Mouse (Mus musculus): Measurements from ENCODE around the gene Adora1.
"Not testable (repeated sequence)": the region's sequence is repeated elsewhere in the genome, so short reads cannot be mapped to it uniquely, and the experiment has no call there.

The Adora1 gene

DNA sequence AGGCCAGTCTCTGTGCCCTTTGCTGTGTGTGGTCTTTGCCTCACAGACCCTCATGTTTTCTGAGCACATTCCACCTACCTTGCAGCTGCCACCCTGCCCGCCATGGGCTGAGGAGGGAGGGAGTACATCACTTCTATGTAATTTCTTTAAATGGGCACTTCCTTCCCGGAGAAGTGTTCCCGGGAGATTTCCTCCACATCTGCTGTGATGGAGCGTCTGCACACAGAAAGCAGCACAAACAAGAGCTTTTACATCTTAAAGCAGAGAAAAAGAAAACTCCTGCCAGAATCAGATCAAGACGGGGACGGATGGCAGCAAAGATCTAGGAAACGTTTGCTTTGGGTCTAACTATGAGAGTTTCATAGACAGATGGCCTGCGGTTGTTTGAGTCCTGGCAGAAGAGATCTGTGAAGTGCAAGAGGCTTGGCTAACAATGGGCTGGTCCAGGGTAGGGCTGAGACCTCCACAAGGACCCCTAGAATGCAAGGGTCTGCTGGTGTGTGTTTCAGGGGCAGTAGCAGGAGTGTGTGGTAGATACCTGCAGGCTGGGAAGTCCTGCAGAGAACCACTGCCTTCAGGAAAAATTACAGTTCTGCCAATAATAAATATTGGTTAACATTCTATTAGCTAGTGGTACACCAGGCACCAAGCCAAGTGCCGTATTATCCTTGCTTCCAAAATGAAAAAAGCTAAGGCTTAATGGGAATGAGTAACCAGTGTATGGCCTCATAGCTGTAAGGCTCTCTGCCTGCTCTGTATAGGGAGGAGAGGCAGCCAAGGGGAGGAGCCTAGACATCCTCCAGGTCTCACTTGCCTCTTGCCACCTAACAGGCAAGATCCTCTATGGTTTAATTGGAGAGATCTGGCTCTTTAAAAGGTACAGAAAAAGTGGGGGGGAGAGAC is 38.5 kb upstream of the Adora1 start:
- Histone ChIP-seq H3K36me3 (ENCODE audit: insufficient read depth, low read length) (no peaks in the 10 kb centered on the region), H3K4me1 (replicated peaks; ENCODE audit: low read depth, low read length) (no peaks in the 10 kb centered on the region), H3K4me3 (replicated peaks; ENCODE audit: low read length) (no peak overlapping the region), H3K27me3 (ENCODE audit: insufficient read depth, low read length) (peaks cover 9% of the 10 kb centered on the region), H3K9me3 (ENCODE audit: low read length) (peaks cover 29% of the 10 kb centered on the region)
- TF ChIP-seq POU5F1 (IDR thresholded peaks at IDR 0.05; ENCODE audit: borderline replicate concordance, low read length) (no peak), NANOG (IDR thresholded peaks at IDR 0.05; ENCODE audit: borderline replicate concordance, low read length) (no peak), CTCF (conservative IDR thresholded peaks at IDR 0.05; ENCODE audit: low read length) (no peak)

DNA sequence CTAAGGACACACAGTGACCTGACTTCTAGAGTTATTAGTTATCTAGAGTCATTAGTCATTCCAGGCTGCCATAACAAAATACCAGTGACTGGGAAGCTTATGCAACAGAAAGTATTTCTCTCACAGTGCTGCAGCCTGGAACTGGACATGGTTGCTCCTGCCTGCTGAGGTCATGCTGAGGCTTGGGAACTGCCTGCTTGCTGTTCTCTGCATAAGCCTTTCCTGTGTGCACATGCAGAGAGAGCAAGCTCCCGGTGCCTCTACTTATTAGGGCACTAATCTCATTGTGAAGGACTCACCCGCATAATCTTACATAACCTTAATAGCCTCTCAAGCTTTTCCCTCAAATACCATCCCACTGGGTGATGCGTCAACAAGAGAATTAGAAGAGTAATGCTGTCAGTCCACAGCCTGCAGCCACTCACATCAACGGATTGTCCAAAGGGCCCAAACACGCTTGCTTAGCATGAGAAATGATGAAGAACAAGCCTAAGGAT is 37.6 kb upstream of the Adora1 start:
- Histone ChIP-seq H3K27me3 (ENCODE audit: insufficient read depth, low read length) (peaks cover 9% of the 10 kb centered on the region), H3K4me3 (replicated peaks; ENCODE audit: low read length) (no peak overlapping the region), H3K9me3 (ENCODE audit: low read length) (peaks cover 32% of the 10 kb centered on the region), H3K36me3 (ENCODE audit: insufficient read depth, low read length) (no peaks in the 10 kb centered on the region), H3K4me1 (replicated peaks; ENCODE audit: low read depth, low read length) (no peaks in the 10 kb centered on the region)
- TF ChIP-seq NANOG (IDR thresholded peaks at IDR 0.05; ENCODE audit: borderline replicate concordance, low read length) (no peak), POU5F1 (IDR thresholded peaks at IDR 0.05; ENCODE audit: borderline replicate concordance, low read length) (no peak), CTCF (conservative IDR thresholded peaks at IDR 0.05; ENCODE audit: low read length) (no peak)

DNA sequence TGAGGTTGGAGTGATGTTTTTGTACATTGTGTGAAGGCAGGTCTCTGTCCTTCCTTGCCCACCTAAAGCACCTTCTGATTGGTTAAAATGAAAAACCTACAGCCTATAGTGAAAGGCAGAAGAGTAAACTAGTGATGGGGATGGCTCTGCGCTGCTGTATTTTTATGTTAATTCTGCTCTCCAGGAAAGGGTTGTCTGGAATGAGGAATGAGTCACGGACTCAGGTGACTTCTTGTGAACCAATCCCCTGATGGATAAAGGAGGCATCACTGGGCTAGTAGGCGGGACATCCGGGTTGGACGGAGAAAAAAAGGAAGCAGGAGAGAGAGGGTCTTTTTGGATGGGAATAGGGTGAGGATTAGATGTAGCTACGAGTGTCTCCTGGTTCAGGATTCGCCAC is 34.8 kb upstream of the Adora1 start:
- Histone ChIP-seq H3K4me3 (replicated peaks; ENCODE audit: low read length) (no peak overlapping the region), H3K9me3 (ENCODE audit: low read length) (peaks cover 32% of the 10 kb centered on the region), H3K27me3 (ENCODE audit: insufficient read depth, low read length) (no peaks in the 10 kb centered on the region), H3K36me3 (ENCODE audit: insufficient read depth, low read length) (no peaks in the 10 kb centered on the region), H3K4me1 (replicated peaks; ENCODE audit: low read depth, low read length) (no peaks in the 10 kb centered on the region)
- TF ChIP-seq NANOG (IDR thresholded peaks at IDR 0.05; ENCODE audit: borderline replicate concordance, low read length) = no peak
- no peak for TF ChIP-seq CTCF (conservative IDR thresholded peaks at IDR 0.05; ENCODE audit: low read length)
- no peak for TF ChIP-seq POU5F1 (IDR thresholded peaks at IDR 0.05; ENCODE audit: borderline replicate concordance, low read length)

DNA sequence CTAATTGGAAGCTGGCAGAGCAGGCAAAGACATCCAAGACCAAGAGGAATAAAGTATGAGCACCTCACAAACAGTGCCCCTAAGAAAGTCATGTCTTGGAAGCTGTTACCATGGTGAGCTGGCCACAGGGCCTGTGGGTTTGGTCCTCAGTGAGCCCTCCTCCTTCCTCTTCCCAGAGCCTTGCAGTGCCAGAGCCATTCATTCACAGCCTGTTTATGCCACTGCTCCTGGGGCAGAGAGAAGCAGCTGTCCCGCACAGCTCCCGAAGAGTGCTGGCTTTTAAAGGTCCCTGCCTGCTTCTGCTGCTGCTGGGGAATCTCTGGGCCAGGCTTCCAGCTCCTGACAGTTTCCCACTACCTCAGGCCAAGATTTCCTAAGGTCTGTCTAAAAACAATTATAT is 30.6 kb upstream of the Adora1 start:
- no peak for TF ChIP-seq CTCF (conservative IDR thresholded peaks at IDR 0.05; ENCODE audit: low read length)
- TF ChIP-seq POU5F1 (IDR thresholded peaks at IDR 0.05; ENCODE audit: borderline replicate concordance, low read length) = no peak
- no peak for TF ChIP-seq NANOG (IDR thresholded peaks at IDR 0.05; ENCODE audit: borderline replicate concordance, low read length)
- Histone ChIP-seq H3K27me3 (ENCODE audit: insufficient read depth, low read length) (no peaks in the 10 kb centered on the region), H3K4me3 (replicated peaks; ENCODE audit: low read length) (no peak overlapping the region), H3K9me3 (ENCODE audit: low read length) (peaks cover 39% of the 10 kb centered on the region), H3K4me1 (replicated peaks; ENCODE audit: low read depth, low read length) (no peaks in the 10 kb centered on the region), H3K36me3 (ENCODE audit: insufficient read depth, low read length) (no peaks in the 10 kb centered on the region)

DNA sequence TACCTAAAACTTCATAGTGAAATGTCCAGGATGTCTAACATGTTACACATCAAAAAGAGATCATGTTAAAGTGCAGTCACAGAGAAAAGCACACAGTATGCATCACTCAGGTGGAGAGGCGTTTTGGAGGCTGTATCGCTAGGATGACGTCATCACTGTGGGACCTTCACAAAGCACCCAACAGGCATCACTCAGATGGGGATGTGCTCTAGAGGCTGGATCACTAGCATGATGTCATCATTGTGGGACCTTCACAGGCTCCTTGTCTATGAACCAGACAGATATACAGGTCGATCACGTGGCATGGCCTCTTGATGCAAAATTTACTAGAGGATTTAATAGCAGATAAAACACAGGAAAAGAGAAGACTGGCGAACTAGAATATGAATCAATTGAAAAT is 29.1 kb upstream of the Adora1 start:
- H3K4me3 ChIP-seq (replicated peaks; ENCODE audit: low read length) = no peak overlapping the region
- TF ChIP-seq POU5F1 (IDR thresholded peaks at IDR 0.05; ENCODE audit: borderline replicate concordance, low read length) (no peak), NANOG (IDR thresholded peaks at IDR 0.05; ENCODE audit: borderline replicate concordance, low read length) (no peak), CTCF (conservative IDR thresholded peaks at IDR 0.05; ENCODE audit: low read length) (no peak)
- no peaks in the 10 kb centered on the region for H3K36me3 ChIP-seq (ENCODE audit: insufficient read depth, low read length)
- H3K9me3 ChIP-seq (ENCODE audit: low read length) = peaks cover 39% of the 10 kb centered on the region
- no peaks in the 10 kb centered on the region for H3K4me1 ChIP-seq (replicated peaks; ENCODE audit: low read depth, low read length)
- no peaks in the 10 kb centered on the region for H3K27me3 ChIP-seq (ENCODE audit: insufficient read depth, low read length)

DNA sequence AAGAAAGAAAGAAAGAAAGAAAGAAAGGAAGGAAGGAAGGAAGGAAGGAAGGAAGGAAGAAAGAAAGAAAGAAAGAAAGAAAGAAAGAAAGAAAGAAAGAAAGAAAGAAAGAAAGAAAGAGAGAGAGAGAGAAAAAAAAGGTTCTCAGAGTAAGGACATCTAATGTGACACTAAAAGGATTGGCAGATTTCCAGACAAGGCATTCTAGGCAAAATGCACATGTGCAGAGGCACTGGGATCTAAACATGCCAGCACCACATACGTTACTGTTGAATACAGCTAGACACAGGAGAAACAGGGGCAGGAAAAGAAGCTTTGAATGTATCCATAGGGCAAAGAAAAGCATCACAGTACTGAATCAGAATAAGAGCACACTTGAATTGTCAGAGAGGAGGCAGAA is 14.4 kb upstream of the Adora1 start:
- H3K27me3 ChIP-seq (ENCODE audit: insufficient read depth, low read length) = peaks cover 18% of the 10 kb centered on the region
- not testable (repeated sequence) for H3K4me1 ChIP-seq (replicated peaks; ENCODE audit: low read depth, low read length); H3K9me3 ChIP-seq (ENCODE audit: low read length); H3K36me3 ChIP-seq (ENCODE audit: insufficient read depth, low read length); H3K4me3 ChIP-seq (replicated peaks; ENCODE audit: low read length)

DNA sequence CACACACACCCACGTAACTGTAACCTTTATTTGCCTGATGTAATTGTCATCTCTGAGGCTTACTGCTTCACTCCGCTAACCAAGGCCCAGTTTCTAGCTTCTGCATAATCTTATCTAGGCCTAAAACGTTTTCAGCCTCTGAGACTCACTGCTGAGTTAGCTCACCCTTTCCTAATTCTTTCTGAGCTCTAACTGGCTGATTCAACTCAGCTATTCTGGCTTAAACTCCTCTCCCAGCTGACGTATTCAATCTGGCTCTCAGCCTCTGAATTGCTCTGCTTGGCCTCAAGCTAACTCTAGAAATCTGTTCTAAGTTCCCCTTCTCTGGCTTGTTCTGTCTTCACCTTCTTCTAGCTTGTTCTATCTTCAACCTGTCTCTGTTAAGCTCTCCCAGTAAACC is 11.4 kb upstream of the Adora1 start:
- H3K9me3 ChIP-seq (ENCODE audit: low read length) = no peaks in the 10 kb centered on the region
- H3K27me3 ChIP-seq (ENCODE audit: insufficient read depth, low read length) = peaks cover 45% of the 10 kb centered on the region
- H3K4me3 ChIP-seq (replicated peaks; ENCODE audit: low read length) = no peak overlapping the region
- H3K4me1 ChIP-seq (replicated peaks; ENCODE audit: low read depth, low read length) = peaks cover 22% of the 10 kb centered on the region
- TF ChIP-seq CTCF (conservative IDR thresholded peaks at IDR 0.05; ENCODE audit: low read length) (no peak), POU5F1 (IDR thresholded peaks at IDR 0.05; ENCODE audit: borderline replicate concordance, low read length) (no peak), NANOG (IDR thresholded peaks at IDR 0.05; ENCODE audit: borderline replicate concordance, low read length) (no peak)
- H3K36me3 ChIP-seq (ENCODE audit: insufficient read depth, low read length) = no peaks in the 10 kb centered on the region

DNA sequence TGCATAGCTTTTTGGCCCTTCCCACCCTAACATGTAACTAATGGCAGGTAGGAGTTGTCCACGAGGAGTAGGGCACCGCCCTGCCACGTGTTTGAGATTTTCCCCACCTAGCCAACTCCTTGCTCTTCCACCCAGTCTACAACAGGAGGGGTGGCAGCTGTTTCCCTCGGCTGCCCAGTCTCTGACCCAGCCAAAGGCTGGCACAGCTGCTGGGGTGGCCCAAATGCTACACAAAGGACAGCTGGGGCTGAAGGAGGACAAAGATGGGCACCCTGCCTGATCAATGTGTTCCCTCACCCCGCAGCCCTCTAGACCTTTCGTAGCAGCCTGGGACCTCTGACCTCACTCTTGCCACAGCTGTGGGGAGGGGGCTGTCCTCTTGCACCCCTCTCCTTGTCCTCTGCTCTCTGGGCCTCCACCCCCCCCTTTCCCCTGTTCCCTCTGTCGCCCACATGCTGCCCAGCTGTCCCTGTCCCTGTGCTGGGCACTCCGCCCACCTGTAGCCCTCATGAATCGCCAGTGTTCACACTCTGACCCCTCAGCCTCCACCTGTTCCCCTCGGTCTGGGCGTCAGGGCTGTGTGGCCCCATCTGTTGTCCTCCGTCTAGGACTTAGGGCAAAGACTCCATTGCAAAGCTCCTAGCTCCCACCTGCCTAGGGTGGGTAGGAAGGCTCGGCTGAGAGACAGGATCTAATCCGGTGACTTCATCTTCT is 9.9 kb upstream of the Adora1 start:
- Histone ChIP-seq H3K4me3 (replicated peaks; ENCODE audit: low read length) (peak overlapping the region; percentile 39; the same call in 1 of the 2 replicates), H3K9me3 (ENCODE audit: low read length) (no peaks in the 10 kb centered on the region), H3K36me3 (ENCODE audit: insufficient read depth, low read length) (no peaks in the 10 kb centered on the region), H3K4me1 (replicated peaks; ENCODE audit: low read depth, low read length) (peaks cover 22% of the 10 kb centered on the region), H3K27me3 (ENCODE audit: insufficient read depth, low read length) (peaks cover 60% of the 10 kb centered on the region)
- TF ChIP-seq POU5F1 (IDR thresholded peaks at IDR 0.05; ENCODE audit: borderline replicate concordance, low read length) (no peak), CTCF (conservative IDR thresholded peaks at IDR 0.05; ENCODE audit: low read length) (no peak), NANOG (IDR thresholded peaks at IDR 0.05; ENCODE audit: borderline replicate concordance, low read length) (no peak)

Data from E14TG2a.4 (cell line).